Mouse (Mus musculus) thymus, postnatal 10 days (tissue): ENCODE results near the gene Cdh6.

Experiments
- DNase-seq, 2 experiments: peaks; one replicate each; pipeline ENCODE4 v3.0.0; 2021; ENCODE audit warnings: low spot score in 2 of 2

Gene Cdh6

DNA sequence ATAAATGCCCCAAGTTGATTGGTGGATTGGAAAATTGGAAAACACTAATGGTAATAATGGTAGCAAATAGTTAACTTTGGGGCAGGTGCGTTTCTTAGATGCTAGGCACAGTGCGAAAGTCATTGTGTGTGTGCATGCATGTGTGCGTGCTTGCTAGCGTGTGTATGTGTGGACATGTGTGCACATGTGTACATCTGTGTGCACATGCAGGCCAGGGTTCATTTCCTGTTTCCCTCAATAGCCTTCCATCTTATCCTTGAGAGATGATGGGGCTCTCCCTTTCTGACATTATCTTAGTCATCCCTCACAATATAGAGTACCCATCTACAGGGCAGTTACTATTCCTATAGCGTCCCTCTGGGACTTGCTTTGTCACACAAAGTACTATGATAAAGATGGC is 17.7 kb downstream of the Cdh6 start:
- no peak for DNase-seq

DNA sequence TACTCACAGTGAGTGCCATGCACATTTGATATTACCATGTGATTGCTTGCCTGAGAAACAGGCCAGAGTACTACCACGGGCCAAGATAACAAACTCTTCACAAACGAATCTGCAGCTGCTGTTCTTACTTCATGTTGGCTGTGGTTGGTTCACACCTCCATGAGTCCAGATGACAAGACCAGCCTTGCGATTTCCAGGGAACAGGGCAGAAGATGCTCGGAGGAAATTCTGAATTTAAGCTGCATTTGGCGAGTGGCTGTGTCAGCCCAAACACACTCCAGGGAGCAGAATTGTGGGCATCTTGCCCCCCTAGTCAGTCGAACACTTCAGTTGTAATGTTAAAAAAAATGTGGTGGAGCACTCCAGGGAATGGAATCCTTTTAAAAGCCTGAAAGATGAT is 18.1 kb downstream of the Cdh6 start:
- DNase-seq: no peak

DNA sequence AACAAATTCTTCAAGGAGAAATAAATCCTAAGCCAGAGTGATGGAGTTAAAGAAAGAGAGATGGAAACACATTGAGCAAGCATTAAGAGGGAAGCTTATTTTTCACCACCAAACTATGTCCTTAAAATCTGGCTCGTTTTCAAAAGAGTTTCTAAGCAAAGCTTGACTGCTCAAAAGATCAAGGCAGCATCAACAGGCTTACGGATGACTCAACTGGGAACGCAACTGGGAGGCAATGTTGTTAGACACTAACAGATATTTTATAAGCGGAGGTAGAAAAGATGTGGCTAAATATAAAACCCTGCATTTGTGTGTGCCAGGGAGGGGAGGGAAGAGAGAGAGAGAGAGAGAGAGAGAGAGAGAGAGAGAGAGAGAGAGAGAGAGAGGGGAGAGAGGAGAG is 31.5 kb downstream of the Cdh6 start:
- DNase-seq: no peak

DNA sequence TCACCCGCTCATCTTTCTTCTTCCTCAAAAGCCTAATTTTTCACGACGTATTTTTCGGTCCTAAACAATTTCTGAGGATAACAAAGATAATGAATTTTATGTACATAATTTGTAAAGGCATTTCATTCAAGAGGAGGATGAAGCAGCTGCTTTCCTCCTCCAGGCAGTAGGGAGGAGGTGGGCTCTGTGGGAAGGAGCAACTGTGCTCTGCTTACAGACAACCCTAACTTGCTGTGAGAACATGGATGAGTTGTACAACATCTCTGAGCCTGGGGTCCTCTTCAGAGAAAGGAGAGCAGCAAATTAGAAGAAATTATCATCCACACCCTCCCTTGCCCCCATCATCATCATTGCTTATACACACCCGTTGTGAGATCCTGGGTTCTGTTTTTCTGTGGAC is 33.8 kb downstream of the Cdh6 start:
- DNase-seq: no peak

DNA sequence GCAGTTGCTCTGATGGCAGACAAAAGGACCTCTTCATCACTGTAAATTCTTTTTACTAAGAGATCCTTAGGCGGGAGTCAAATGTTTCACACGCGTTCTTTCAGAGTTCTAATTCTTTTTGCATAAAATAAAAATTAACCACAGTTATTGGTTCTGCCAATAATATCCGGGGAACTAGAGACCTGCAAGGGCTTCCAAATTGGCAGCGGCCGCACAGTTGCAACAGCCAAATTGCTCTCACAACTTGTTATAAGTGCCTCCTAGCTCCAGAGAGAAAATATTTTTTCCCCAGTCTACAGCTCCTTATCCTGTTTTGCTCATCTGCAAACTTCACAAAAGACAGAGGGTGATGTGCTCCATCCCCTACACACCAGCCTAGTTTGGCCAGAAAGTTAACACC is 36.3 kb downstream of the Cdh6 start:
- no peak for DNase-seq

DNA sequence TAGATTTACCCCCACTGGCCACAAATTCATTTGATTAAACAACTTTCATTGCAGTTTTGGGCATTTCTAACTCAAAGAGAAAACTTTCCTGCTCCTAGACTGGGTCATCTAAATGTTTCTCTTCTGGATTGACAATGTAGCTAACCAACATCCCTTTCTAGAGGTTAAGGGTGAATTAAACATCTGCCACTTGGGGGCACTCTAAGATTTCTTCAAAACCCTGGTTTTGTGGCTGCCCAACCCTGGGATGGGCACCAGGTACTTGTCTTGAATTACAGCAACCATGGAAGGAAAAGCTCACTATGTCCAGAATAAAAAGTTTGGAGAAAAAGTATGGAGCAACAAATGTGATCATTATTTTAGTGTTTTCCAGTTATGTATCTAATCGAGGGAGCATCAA is 39.4 kb downstream of the Cdh6 start:
- DNase-seq: no peak

DNA sequence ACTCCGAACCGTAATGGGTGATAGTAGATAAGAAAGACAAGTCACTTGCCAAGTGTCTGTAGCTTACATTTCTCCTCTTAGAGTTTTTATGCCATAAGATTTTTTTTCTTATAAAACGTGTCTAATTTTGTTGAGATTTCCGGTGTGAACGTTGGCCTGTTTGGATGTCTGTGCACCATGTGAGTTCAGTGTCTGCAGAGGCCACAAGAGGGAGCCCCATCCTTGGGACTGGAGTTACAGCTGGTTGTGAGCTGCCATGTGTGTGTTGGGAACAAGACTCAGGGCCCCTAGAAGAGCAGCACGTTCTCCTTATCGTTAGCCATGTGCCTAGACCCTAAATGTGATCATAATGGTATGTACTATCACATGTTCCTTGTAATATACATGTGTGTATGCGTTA is 40.1 kb downstream of the Cdh6 start:
- no peak for DNase-seq

DNA sequence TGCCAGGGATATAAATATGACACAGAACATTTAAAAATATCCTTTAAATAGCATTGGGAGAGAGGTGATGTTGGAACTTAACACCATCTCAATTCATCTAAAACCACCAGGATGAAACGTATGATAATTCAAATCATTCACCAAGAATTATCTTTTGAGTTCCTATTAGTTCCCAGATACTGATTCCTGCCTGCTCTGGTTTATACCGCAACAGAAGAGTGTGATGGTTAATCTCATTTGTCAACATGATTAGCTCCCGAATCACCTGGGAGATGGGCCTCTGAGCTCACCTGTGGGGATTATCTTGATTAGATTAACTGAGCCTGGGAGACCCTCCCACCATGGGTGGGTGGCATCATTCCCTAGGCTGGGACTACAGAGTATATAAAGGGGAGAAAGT is 41.0 kb downstream of the Cdh6 start:
- no peak for DNase-seq

DNA sequence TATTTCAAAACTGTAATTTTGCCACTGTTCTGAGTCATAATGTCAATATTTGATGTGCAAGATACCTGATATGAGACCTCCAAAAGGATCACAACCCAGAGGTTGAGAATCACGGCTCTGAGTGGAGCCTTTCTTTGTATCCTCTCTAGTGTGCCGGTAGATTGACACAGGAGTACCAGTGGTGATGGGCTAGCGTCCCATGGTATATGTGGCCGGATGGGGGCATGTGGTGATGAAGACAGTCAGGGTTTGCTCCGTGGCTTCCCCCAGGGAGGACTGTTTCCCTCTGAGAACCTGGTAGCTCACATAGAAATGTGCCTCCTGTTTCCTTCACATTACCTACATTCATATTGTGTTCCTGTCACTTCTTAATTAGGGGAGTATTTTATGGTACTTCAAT is 43.2 kb downstream of the Cdh6 start:
- no peak for DNase-seq

DNA sequence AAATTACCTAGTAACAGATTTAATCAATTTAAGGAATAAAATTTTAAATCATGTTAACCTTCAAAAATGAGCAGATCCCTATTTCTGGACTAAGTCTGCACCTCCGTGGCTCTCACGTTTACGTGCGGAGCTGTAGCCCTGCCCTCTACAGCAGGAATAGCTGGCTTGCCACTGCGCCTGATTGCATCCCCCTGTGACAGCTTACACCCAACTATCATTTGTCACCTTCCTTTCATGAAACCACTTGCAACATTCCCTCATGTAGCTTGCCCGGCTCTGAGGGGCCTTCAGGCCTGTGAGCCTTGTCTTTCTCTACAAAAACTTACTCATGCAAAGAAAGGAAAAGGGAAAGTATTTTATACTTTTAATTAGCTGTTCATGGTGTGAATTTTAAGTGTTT is 73.1 kb downstream of the Cdh6 start:
- DNase-seq: no peak

DNA sequence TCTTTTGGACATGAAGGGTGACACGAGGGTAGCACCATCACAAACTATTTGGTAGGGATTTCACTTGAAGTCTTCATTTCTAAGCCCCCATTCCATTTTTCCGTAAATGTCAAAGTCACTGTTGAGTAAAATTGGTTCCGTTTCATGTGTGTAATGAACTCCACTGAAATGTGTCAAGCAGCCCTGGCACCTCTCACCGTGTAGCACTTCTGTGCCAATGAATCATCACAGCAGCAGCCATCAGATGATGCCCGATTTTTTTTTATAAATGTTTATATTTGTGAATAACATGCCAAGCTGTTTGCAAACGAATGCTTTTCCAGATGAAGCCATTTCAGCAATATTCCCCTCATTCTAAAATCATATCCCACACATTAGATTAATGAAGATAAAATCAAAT is 75.6 kb downstream of the Cdh6 start:
- DNase-seq: no peak

DNA sequence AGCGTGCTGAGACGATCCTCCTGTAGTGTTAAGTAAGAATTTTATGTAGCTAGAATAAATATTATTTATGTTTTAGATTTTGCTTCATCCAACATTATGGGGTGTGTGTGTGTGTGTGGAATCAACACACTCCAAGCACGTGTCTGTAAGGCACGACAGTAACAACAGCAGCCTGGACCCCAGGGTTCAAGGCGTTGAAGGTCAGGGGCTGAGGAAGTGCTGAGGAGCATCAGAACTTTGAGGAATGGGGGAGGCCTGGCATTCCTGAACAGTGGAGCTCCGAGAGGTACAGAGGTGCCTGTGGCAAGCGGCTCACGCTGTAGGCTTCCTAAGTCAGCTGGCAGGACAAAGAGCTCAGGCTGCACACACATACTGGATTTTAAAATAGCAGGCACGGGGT is 78.1 kb downstream of the Cdh6 start:
- DNase-seq: no peak

DNA sequence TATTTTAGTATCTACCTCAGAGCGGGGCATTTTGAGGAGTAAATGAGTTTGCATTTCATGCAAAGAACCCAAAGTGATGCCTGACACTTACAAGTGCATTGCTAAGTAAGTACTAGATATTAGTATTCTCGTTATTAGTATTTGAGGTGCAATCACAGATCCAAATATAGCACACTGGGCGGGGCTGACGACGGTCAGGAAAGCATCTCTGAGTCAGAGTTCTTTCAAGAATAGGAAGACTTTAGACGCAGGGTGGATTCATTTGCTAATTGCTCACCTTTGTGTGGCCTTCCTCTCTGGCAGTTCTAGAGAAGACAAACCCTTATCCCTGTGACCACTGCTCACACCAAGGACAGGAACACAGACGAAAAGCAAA is 78.6 kb downstream of the Cdh6 start:
- DNase-seq: no peak

DNA sequence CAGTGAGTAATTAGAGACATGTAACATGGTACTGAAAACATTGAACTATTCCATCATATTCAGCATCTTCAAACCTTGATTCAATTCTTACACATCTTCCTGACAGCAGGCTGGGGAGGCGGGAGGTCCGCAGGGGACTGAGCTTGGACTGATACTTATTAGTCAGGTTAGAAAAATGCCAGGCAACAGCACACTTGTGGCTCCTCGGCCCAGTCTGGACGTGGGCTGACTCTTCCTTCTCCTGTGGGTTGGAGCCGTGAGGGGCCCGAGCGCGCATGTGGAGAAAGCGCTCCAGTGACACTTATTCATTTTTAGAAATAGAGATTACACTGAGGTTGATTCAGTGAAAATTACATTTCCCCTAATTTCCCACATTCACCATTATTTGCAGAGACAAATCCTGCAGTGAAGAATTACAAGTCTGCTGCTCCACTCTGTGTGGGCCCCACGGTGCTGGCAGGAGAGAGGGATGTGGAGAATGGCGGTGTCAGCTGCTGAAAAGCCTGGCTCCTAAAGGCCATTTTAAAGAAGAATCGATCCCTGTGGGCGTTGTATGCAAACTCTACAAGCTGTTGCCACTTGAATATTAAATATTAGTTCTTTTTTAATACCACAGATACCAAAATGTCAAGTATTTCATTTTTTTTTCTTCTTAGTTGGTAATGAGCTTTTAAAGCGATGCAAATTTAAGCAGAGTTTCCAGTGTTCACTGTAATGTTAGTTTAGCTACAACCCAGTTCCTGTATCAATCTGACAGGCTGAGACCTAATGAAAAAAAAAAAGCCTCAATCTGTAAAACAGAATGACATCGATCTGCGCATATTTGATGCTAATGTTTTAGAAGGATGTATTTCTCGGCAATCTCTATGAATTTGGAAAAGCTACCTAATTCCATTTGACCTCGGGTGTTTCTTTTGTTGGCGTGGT is 79.3 kb downstream of the Cdh6 start:
- DNase-seq: no peak

DNA sequence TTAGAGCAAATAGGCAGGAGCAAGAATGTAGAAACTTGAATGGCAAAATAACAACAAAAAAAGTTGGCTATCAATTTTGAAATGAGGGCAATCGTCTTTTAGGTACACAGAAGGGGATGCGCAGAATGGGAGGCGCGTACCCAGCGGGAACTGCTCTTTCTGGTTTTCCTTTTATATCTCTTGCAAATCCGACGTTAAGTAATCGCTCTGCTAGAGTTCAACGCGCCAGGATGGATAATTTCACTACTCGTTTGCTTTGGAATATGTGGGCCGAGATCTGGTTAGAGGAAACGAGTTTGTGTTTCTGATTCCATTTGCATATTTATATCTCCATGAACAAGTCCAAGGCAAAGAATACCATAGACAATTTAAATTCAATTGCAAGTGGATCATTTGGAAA is 81.4 kb downstream of the Cdh6 start:
- DNase-seq: no peak

DNA sequence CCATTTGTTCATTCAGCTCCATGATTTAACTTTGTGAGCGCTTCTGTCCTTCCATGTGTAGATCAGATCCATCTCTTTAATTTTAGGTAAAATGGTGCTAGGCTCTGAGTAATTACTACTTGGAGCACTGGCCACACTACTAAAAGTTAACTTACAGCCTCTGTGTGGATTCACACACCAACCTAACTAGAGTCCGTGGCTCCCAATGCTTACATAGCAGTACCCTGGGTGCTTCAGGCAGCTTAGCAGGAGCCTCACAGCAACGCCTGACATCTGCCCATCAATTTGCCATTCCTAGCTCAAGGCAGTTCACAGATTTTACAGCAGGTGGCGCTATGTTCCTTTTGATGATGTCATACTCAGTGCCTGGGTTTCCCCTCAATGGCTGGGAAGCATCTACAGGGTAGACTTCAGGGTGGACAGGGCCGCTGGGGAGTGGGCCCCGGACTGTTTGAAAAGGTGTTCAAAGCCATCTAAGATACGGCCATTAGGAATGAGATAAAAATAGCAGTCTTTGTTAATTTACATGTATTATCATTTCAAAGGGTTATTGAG is 84.9 kb downstream of the Cdh6 start:
- peak in 1 of 2 experiments; percentile 3 for DNase-seq

DNA sequence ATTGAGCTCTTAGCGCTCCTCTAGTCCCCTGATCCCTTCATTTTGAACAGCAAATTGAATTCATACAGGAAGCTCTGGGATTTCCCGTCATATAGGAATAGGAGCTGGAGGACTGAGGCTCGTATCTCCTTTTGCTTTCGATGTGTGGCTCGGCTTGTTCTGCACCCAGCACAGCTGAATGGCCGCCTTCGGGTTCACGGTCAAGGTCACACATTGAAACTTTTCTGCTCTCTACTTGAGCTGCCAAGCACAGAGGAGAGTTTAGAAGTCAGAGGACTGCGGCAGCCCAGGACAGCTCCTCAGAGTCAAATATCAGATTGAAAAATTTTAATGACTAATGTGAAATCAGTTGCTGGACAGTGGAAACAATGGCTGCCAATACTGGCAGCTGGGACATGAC is 88.7 kb downstream of the Cdh6 start:
- no peak for DNase-seq

DNA sequence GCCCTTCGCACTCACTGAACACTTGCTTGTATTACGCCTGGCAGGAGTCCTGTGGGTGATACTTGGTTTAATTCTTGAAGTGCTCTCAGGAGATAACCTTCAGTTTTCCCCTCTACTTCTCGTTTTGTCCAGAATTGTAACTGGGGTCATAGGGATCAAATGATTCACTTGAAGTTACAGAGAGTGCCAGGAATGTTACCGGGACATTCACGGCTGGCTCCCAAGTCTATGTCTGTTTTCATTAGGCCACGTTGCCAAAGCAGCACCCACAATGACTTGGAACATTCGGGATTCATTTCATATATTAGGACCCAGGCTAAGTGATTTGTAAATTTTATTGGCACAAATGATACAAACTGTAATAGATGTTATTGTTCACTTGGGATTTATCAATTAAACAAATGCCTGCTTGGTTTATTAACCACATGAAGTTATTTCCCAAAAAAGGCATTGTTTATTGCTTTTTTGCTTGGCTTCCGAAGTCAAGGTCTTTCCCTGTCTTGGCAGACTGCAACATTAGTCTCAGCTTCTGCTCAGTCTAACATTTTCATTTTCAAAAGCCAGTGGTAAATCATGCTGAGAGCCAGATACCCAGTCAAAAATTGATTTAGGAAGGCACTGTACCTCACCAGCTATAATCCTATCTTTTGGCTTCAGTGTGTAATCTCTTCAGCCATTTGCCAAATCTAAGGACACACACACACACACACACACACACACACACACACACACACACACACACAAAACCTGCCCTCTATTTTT is 96.4 kb downstream of the Cdh6 start:
- DNase-seq: no peak

DNA sequence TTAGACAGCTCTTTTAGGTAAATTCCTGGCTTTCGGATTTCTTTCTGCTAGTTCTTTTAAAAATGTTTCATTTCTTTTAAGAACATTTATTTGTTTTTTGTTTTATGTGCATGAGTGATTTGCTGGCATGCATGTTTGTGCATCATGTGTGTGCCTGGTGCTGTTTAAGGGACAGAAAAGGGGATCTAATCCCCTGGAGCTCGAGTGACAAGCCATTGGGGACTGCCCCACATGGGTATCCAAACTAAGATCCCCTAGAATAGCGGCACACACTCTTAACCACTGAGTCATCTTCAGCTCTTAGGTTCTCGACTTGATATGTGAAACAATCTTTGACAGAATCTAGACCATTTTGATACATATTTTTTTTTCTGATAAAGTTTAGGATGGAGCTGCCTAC is 99.4 kb downstream of the Cdh6 start:
- no peak for DNase-seq

DNA sequence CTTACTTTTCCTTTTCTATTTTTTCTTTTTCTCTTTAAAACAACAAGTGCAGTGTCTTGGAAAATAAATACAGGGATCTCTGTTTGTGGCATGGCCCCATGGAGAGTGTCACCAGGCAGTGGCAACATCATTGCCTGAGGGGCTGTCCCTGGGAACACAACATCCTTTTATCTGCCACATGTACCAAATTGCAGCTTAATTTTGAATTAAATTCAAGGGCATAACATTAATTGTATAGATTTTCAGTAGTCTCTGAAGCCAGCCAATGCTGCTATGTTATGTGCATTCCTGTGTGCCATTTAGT is 105.3 kb downstream of the Cdh6 start:
- no peak for DNase-seq

DNA sequence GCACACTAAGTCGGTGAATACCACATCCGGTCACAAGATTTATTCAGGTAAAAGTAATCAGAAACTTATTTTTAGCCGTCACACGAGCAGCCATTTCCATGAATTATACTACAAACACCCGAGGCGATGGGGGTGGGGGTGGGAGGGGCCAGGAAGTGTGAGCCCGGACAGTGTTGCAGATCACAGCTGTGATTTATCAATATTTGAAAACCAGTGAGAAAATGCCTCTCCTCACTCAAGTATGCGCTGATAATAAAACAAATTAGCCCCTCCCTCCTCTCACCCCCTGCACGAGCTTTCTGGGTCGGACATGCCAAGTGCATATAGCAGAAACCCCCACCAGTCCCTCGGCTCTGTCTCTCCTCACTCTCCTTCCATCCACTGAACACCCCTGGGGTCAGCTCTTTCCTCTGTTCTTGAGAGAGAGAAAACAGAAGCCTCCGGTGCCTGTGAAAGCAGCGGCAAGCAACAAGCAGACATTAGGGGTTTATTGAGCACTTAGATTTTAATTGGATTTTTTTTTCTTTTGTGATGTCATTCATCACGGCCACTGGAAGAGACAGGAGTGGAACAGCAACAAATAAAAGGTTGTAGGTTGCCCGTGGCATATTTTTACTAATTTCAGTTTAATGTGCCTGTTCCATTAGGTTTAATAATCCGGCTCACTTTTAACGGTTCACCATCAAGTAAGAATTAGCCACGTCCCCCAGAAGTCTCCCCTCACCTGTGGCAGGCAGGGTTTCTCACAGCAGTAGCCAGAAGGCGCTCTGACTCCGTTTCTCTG is 105.9 kb downstream of the Cdh6 start:
- no peak for DNase-seq

DNA sequence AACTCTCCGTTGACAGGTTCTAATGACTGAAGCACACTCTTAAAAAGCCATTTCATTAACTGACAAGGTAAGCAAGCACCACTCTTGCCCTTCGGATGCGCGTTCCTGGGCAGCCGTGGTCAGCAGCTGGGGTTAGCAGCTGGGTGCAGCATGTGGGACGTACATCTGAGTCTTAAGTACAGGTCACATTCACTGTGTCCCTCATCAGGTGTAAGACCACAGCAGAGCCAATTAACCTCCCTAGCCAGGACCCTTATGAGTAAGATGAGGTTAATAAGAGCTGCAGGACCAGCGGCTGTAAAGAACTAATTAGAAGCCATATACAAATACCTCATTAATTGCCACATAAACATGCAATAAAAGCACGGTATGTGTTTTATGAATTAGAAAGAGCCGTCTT is 106.7 kb downstream of the Cdh6 start:
- no peak for DNase-seq
